Mouse (Mus musculus) liver, postnatal 0 days (tissue): Measurements from ENCODE around the gene Cdk7.

Source experiments
- CTCF ChIP-seq: sonication (generic); IDR thresholded peaks from 2 replicates; pipeline ENCODE4 v1.5.1; 2016; ENCODE audit warnings: antibody characterized with exemption, low read depth
- EP300 ChIP-seq: IDR thresholded peaks from 2 replicates; pipeline ENCODE4 v1.6.1; 2016; ENCODE audit warnings: antibody characterized with exemption, low read depth, mild to moderate bottlenecking

DNA sequence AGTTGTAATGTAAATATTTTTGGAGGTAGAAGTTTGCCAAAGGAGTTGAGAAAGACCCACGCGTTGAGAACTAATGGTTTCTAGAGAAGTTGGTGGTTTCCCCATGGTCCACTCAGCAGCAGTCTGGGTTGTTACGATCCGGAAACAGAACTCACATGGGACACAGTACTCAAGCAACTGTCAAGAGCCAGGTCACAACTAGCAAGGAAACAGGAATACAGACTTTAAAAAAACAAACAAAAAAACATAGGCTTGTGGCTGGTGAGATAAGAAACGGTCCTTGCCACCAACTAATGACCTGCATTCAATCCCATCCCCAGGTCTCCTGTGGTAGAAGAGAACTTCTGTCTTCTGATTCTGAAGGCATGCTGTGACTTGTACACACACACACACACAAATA, 20.1 kb upstream of the Cdk7 start:
- TF ChIP-seq EP300 (0 out of 2 replicates have a peak, but pooled peaks have one; percentile 34), CTCF (no peak)
